Mouse (Mus musculus): Measurements from ENCODE around the gene Hmgn3. TPM values are rescaled to one million over a fixed set of nuclear protein-coding genes. Genes with fewer than 3 reads are reported as not detected.

Hmgn3 gene
- polyA plus RNA-seq, 1 experiment from 2014 or later = 201 TPM

GRCm38 (mm10) chr9:83108821-83109220 is 37.7 kb downstream of the Hmgn3 start:
- ATAC-seq = no peak
- H3K27ac ChIP-seq (ENCODE audit: low read depth, low read length) = no peak overlapping the region
- no peaks in the 10 kb centered on the region for H3K4me1 ChIP-seq (ENCODE audit: control insufficient read depth, insufficient read depth, low read depth, low read length)
- peaks cover 6% of the 10 kb centered on the region; the same call in 1 of the 2 replicates for H3K36me3 ChIP-seq (ENCODE audit: control insufficient read depth, insufficient read depth, low read length)
- no peak overlapping the region for H3K9ac ChIP-seq (ENCODE audit: low read depth, low read length)
- H3K27me3 ChIP-seq (replicated peaks; ENCODE audit: control insufficient read depth, insufficient read depth, low read length) = no peaks in the 10 kb centered on the region
- H3K4me3 ChIP-seq (ENCODE audit: low read length) = no peak overlapping the region
- 77% methylated on average over 3 of the region's 3 CpGs for WGBS
- H3K9me3 ChIP-seq (ENCODE audit: control insufficient read depth, low read length) = no peaks in the 10 kb centered on the region
- H3K4me2 ChIP-seq (ENCODE audit: low read length) = no peak overlapping the region

- Histone ChIP-seq H3K4me2 (ENCODE audit: low read length) (no peak overlapping the region), H3K9ac (ENCODE audit: low read depth, low read length) (no peak overlapping the region), H3K4me1 (ENCODE audit: control insufficient read depth, insufficient read depth, low read depth, low read length) (no peaks in the 10 kb centered on the region), H3K36me3 (ENCODE audit: control insufficient read depth, insufficient read depth, low read length) (no peaks in the 10 kb centered on the region), H3K27me3 (replicated peaks; ENCODE audit: control insufficient read depth, insufficient read depth, low read length) (no peaks in the 10 kb centered on the region), H3K4me3 (ENCODE audit: low read length) (no peak overlapping the region), H3K9me3 (ENCODE audit: control insufficient read depth, low read length) (no peaks in the 10 kb centered on the region), H3K27ac (ENCODE audit: low read depth, low read length) (no peak overlapping the region)
- 90% methylated on average over 3 of the region's 3 CpGs for WGBS
- no peak for ATAC-seq
Observed at GRCm38 (mm10) chr9:83103785-83104184, 42.7 kb downstream of the Hmgn3 start.

- Histone ChIP-seq H3K4me2 (ENCODE audit: low read length) (no peak overlapping the region), H3K36me3 (ENCODE audit: control insufficient read depth, insufficient read depth, low read length) (no peaks in the 10 kb centered on the region), H3K9me3 (ENCODE audit: control insufficient read depth, low read length) (no peaks in the 10 kb centered on the region), H3K4me1 (ENCODE audit: control insufficient read depth, insufficient read depth, low read depth, low read length) (no peaks in the 10 kb centered on the region), H3K27me3 (replicated peaks; ENCODE audit: control insufficient read depth, insufficient read depth, low read length) (no peaks in the 10 kb centered on the region), H3K27ac (ENCODE audit: low read depth, low read length) (no peak overlapping the region), H3K4me3 (ENCODE audit: low read length) (no peak overlapping the region), H3K9ac (ENCODE audit: low read depth, low read length) (no peak overlapping the region)
- 93% methylated on average over 3 of the region's 3 CpGs for WGBS
- no peak for ATAC-seq
Observed at GRCm38 (mm10) chr9:83101691-83102090, 44.8 kb downstream of the Hmgn3 start.

- ATAC-seq = no peak
- Histone ChIP-seq H3K27me3 (replicated peaks; ENCODE audit: control insufficient read depth, insufficient read depth, low read length) (no peaks in the 10 kb centered on the region), H3K36me3 (ENCODE audit: control insufficient read depth, insufficient read depth, low read length) (no peaks in the 10 kb centered on the region), H3K9ac (ENCODE audit: low read depth, low read length) (no peak overlapping the region), H3K4me1 (ENCODE audit: control insufficient read depth, insufficient read depth, low read depth, low read length) (no peaks in the 10 kb centered on the region), H3K4me3 (ENCODE audit: low read length) (no peak overlapping the region), H3K9me3 (ENCODE audit: control insufficient read depth, low read length) (no peaks in the 10 kb centered on the region), H3K4me2 (ENCODE audit: low read length) (no peak overlapping the region), H3K27ac (ENCODE audit: low read depth, low read length) (no peak overlapping the region)
- 85% methylated on average over 3 of the region's 3 CpGs for WGBS
Observed at GRCm38 (mm10) chr9:83100786-83101185, 45.7 kb downstream of the Hmgn3 start.

- Histone ChIP-seq H3K4me2 (ENCODE audit: low read length) (no peak overlapping the region), H3K4me3 (ENCODE audit: low read length) (no peak overlapping the region), H3K36me3 (ENCODE audit: control insufficient read depth, insufficient read depth, low read length) (no peaks in the 10 kb centered on the region), H3K27me3 (replicated peaks; ENCODE audit: control insufficient read depth, insufficient read depth, low read length) (no peaks in the 10 kb centered on the region), H3K9me3 (ENCODE audit: control insufficient read depth, low read length) (no peaks in the 10 kb centered on the region), H3K9ac (ENCODE audit: low read depth, low read length) (no peak overlapping the region), H3K27ac (ENCODE audit: low read depth, low read length) (no peak overlapping the region), H3K4me1 (ENCODE audit: control insufficient read depth, insufficient read depth, low read depth, low read length) (no peaks in the 10 kb centered on the region)
- WGBS = 54% methylated on average over 12 of the region's 12 CpGs
- ATAC-seq = no peak
Observed at GRCm38 (mm10) chr9:83098652-83099307, 47.7 kb downstream of the Hmgn3 start.

GRCm38 (mm10) chr9:83097816-83098215 is 48.7 kb downstream of the Hmgn3 start:
- 68% methylated on average over 8 of the region's 8 CpGs for WGBS
- ATAC-seq = no peak

GRCm38 (mm10) chr9:83094649-83095336 is 51.7 kb downstream of the Hmgn3 start:
- Histone ChIP-seq H3K36me3 (ENCODE audit: control insufficient read depth, insufficient read depth, low read length) (no peaks in the 10 kb centered on the region), H3K27ac (ENCODE audit: low read depth, low read length) (no peak overlapping the region), H3K4me2 (ENCODE audit: low read length) (no peak overlapping the region), H3K4me3 (ENCODE audit: low read length) (no peak overlapping the region), H3K27me3 (replicated peaks; ENCODE audit: control insufficient read depth, insufficient read depth, low read length) (no peaks in the 10 kb centered on the region), H3K4me1 (ENCODE audit: control insufficient read depth, insufficient read depth, low read depth, low read length) (no peaks in the 10 kb centered on the region), H3K9ac (ENCODE audit: low read depth, low read length) (no peak overlapping the region), H3K9me3 (ENCODE audit: control insufficient read depth, low read length) (no peaks in the 10 kb centered on the region)
- ATAC-seq = no peak
- 83% methylated on average over 3 of the region's 3 CpGs for WGBS

More at GRCm38 (mm10) chr9:83097816-83098215, 48.7 kb downstream of the Hmgn3 start:
- Histone ChIP-seq H3K27me3 (replicated peaks; ENCODE audit: control insufficient read depth, insufficient read depth, low read length) (no peaks in the 10 kb centered on the region), H3K4me3 (ENCODE audit: low read length) (no peak overlapping the region), H3K4me2 (ENCODE audit: low read length) (no peak overlapping the region), H3K36me3 (ENCODE audit: control insufficient read depth, insufficient read depth, low read length) (no peaks in the 10 kb centered on the region), H3K27ac (ENCODE audit: low read depth, low read length) (no peak overlapping the region), H3K9me3 (ENCODE audit: control insufficient read depth, low read length) (no peaks in the 10 kb centered on the region), H3K9ac (ENCODE audit: low read depth, low read length) (no peak overlapping the region), H3K4me1 (ENCODE audit: control insufficient read depth, insufficient read depth, low read depth, low read length) (no peaks in the 10 kb centered on the region)

- Histone ChIP-seq H3K27me3 (replicated peaks; ENCODE audit: control insufficient read depth, insufficient read depth, low read length) (no peaks in the 10 kb centered on the region), H3K4me2 (ENCODE audit: low read length) (no peak overlapping the region)
- ATAC-seq = no peak
Observed at GRCm38 (mm10) chr9:83083790-83084469, 62.6 kb downstream of the Hmgn3 start.

GRCm38 (mm10) chr9:83083091-83083490 is 63.4 kb downstream of the Hmgn3 start:
- Histone ChIP-seq H3K4me1 (ENCODE audit: control insufficient read depth, insufficient read depth, low read depth, low read length) (no peaks in the 10 kb centered on the region), H3K4me2 (ENCODE audit: low read length) (no peak overlapping the region), H3K36me3 (ENCODE audit: control insufficient read depth, insufficient read depth, low read length) (no peaks in the 10 kb centered on the region), H3K9me3 (ENCODE audit: control insufficient read depth, low read length) (no peaks in the 10 kb centered on the region), H3K4me3 (ENCODE audit: low read length) (no peak overlapping the region), H3K27me3 (replicated peaks; ENCODE audit: control insufficient read depth, insufficient read depth, low read length) (no peaks in the 10 kb centered on the region), H3K9ac (ENCODE audit: low read depth, low read length) (no peak overlapping the region), H3K27ac (ENCODE audit: low read depth, low read length) (no peak overlapping the region)
- ATAC-seq = no peak
- 72% methylated on average over 5 of the region's 5 CpGs for WGBS

More at GRCm38 (mm10) chr9:83083790-83084469, 62.6 kb downstream of the Hmgn3 start:
- Histone ChIP-seq H3K9me3 (ENCODE audit: control insufficient read depth, low read length) (no peaks in the 10 kb centered on the region), H3K9ac (ENCODE audit: low read depth, low read length) (no peak overlapping the region), H3K36me3 (ENCODE audit: control insufficient read depth, insufficient read depth, low read length) (no peaks in the 10 kb centered on the region), H3K27ac (ENCODE audit: low read depth, low read length) (no peak overlapping the region), H3K4me1 (ENCODE audit: control insufficient read depth, insufficient read depth, low read depth, low read length) (no peaks in the 10 kb centered on the region), H3K4me3 (ENCODE audit: low read length) (no peak overlapping the region)
- 78% methylated on average over 7 of the region's 7 CpGs for WGBS

All from hindbrain, embryonic 16.5 days (tissue).